Mouse (Mus musculus) midbrain, postnatal 0 days (tissue): ENCODE results near the gene Rgs12. TPM values are rescaled to one million over a fixed set of nuclear protein-coding genes. Genes with fewer than 3 reads are reported as not detected.

ENCODE experiments used
- ATAC-seq: fragments of 200-750 bp; cut with Nextera tagmentation; 2 replicates; pipeline ENCODE4 v1.8.0; 2017; ENCODE audit warnings: moderate number of reproducible peaks, mild to moderate bottlenecking, moderate TSS enrichment, moderate library complexity; ENCODE audit not compliant: low FRiP score
- DNase-seq: peaks from one replicate; pipeline ENCODE4 v3.0.0-alpha.2; 2015; ENCODE audit warnings: low spot score
- H3K27ac ChIP-seq: fragments of 300-500 bp; sonication (generic); 2 replicates; pipeline ENCODE4 v1.5.1; 2014; ENCODE audit warnings: low read depth, mild to moderate bottlenecking, low read length, mixed read lengths
- H3K27me3 ChIP-seq: fragments of 300-500 bp; sonication (generic); 2 replicates; pipeline ENCODE4 v1.6.1; 2014; ENCODE audit warnings: low read length, control low read depth, mixed read lengths; ENCODE audit not compliant: insufficient read depth
- H3K36me3 ChIP-seq: fragments of 300-500 bp; sonication (generic); 2 replicates; pipeline ENCODE4 v1.6.1; 2014; ENCODE audit warnings: low read length, control low read depth, mixed read lengths; ENCODE audit not compliant: insufficient read depth
- H3K4me1 ChIP-seq: fragments of 300-500 bp; sonication (generic); 2 replicates; pipeline ENCODE4 v1.6.1; 2014; ENCODE audit warnings: mild to moderate bottlenecking, control low read depth, antibody characterized with exemption, low read length, mixed read lengths; ENCODE audit not compliant: insufficient read depth
- H3K4me2 ChIP-seq: fragments of 300-500 bp; sonication (generic); 2 replicates; pipeline ENCODE4 v1.6.1; 2014; ENCODE audit warnings: low read depth, mild to moderate bottlenecking, low read length, mixed read lengths; ENCODE audit not compliant: poor library complexity, severe bottlenecking
- H3K4me3 ChIP-seq: fragments of 300-500 bp; sonication (generic); 2 replicates; pipeline ENCODE4 v1.5.1; 2014; ENCODE audit warnings: low read depth, mild to moderate bottlenecking, low read length, moderate library complexity
- H3K9ac ChIP-seq: fragments of 300-500 bp; sonication (generic); replicated peaks from 2 replicates; pipeline ENCODE4 v1.6.1; 2014; ENCODE audit warnings: mild to moderate bottlenecking, low read length, moderate library complexity, mixed read lengths; ENCODE audit not compliant: poor library complexity, severe bottlenecking
- H3K9me3 ChIP-seq: fragments of 300-500 bp; sonication (generic); 2 replicates; pipeline ENCODE4 v1.6.1; 2016; ENCODE audit warnings: low read length, control low read depth
- CTCF ChIP-seq: IDR thresholded peaks from 2 replicates; pipeline ENCODE4 v1.5.1; 2016; ENCODE audit warnings: antibody characterized with exemption, mild to moderate bottlenecking
- WGBS: fragments of 180-500 bp; shearing (Covaris S2); extraction: QIAGEN DNeasy Blood & Tissue Kit; methylation state at CpG from one replicate; pipeline ENCODE4 v1.1.7; 2014; 5-methylcytosine and 5-hydroxymethylcytosine counted together
- polyA plus RNA-seq: library from polyadenylated mRNA; unstranded; fragments of >200 nt; fragmentation: Nextera tagmentation; extraction: Ambion mirVana; gene quantifications from 2 replicates; pipeline ENCODE4 v1.2.1, GENCODE M21; 2015
- total RNA-seq: library from RNA; depleted of rRNA; stranded (reverse); fragments of >200 nt; gene quantifications from 2 replicates; pipeline ENCODE4 v1.2.3, GENCODE M21; 2014; rRNA removed

Gene Rgs12
- total RNA-seq (54.8 and 60.8 TPM in 2 replicates), polyA plus RNA-seq (29.9 and 30.5 TPM in 2 replicates)

DNA sequence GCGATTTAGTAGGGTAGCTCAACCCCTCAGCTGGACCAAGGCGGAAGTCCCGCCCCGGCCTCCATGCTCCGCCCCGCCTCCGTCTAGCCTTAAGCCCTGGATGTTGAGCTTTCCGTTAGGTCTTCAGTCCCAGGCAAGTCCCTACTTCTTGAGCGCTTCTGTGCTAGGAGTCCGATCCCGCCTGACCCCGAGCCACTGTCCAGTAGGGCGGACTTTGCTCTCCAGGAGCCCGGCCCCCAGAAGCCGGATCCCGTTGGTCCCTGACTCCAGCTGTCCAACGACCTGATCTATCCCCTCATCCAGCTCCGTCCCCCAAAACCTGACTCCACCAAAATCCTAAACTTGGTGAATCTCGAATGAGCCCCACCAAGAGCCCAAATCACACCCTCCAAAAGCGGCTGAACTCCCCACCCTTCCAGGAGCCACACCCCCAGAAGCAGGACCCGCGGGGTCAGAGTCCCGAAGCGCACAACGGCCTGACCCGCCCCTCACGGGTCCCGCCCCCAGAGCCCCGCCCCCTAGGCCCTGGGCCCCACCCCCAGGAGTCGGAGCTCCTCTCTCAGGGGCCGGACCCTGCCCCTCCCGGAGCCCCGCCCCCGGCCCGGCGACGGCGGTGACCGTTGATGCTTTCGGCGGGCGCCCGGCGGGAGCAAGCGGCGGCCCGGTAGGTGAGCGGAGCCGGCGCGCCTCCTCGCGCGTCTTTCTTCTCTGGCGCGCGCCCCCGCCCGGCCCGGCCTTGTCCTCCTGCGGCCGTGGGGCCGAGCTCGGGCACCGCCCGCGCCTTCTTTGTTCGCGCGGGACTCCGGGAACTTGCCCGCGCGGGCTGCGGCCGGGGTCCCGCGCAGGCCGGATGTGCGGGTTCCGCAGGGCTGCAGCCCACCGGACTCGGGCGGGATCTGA, at the start of gene Rgs12:
Gene Rgs12 (plus strand): TSS at position 585 of the 900 bp plus-strand sequence.
- no peaks in the 10 kb centered on the region for H3K9me3 ChIP-seq
- no peaks in the 10 kb centered on the region for H3K27me3 ChIP-seq
- H3K4me1 ChIP-seq, result peaks cover 18% of the 10 kb centered on the region; the same call in 1 of the 2 replicates
- WGBS, result under 1% methylated on average over 56 of the region's 84 CpGs
- peak within 1 kb of the TSS; percentile 83 for H3K4me3 ChIP-seq
- DNase-seq (peak; percentile 74), ATAC-seq (peak; percentile 86)
- TF ChIP-seq CTCF, result no peak
- no peaks in the 10 kb centered on the region for H3K36me3 ChIP-seq
- H3K27ac ChIP-seq, result peak within 1 kb of the TSS; percentile 80
- peak within 1 kb of the TSS; percentile 94 for H3K9ac ChIP-seq
- peak within 1 kb of the TSS; percentile 88 for H3K4me2 ChIP-seq

DNA sequence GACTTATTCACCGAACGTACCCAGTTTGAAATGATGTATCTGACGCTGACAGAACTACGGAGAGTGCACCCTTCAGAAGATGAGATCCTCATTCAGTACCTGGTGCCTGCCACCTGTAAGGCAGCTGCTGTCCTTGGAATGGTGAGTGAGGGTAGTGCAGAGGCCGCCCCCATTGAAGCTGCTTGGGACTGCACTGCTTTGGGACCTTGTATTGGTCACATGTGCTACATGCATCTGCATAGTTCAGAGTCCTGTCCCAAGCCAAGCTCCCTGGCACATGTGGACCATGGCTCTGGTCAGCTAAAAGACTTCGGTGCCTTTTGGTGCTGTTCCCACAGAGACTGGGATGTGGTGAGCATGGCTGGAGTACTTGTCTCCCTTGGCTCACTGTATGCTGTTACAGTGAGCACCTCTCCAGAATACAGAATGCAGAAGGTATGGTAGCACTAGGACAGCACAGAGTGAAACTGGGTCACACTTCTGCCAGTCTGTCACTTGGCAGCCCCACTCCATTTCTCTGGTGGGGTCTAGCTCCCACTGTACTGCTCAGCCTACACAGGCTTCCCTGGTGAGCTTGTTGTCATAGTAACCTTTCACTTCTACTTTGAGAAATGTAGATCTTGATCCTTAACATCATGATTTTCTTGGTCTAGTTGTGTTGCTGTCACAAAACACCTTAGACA, 49.3 kb upstream of the Rgs12 start:
- WGBS, result 96% methylated on average over 6 of the region's 6 CpGs
- Histone ChIP-seq H3K4me1 (no peaks in the 10 kb centered on the region), H3K36me3 (peaks cover 76% of the 10 kb centered on the region), H3K27ac (no peak overlapping the region), H3K27me3 (no peaks in the 10 kb centered on the region), H3K4me2 (no peak overlapping the region), H3K9ac (no peak overlapping the region), H3K4me3 (no peak overlapping the region), H3K9me3 (no peaks in the 10 kb centered on the region)
- ATAC-seq (peak; percentile 52), DNase-seq (peak; percentile 34)
- TF ChIP-seq CTCF, result no peak

DNA sequence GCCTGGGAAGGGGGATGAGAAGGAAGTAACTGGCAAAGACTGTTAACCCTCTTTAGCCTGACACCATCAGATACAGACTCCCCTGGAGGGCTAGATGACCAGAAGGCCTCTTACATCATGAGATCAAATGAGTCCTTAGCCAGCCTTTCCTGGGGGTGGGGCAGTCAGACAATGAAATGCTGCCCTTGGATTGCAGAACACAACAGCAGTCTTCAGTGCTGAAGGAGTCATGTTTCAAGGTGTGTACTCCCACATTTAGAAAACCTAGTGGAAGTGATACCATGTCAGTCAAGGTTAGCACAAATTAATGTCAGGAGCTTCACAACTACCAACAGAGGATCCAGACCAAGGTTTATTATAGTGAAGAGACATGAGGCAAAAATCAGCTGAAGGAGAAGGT, 46.9 kb upstream of the Rgs12 start:
- H3K27ac ChIP-seq, result no peak overlapping the region
- no peak overlapping the region for H3K9ac ChIP-seq
- no peaks in the 10 kb centered on the region for H3K27me3 ChIP-seq
- H3K9me3 ChIP-seq, result no peaks in the 10 kb centered on the region
- DNase-seq (no peak), ATAC-seq (no peak)
- H3K4me2 ChIP-seq, result no peak overlapping the region
- H3K4me1 ChIP-seq, result no peaks in the 10 kb centered on the region
- H3K4me3 ChIP-seq, result no peak overlapping the region
- peaks cover 86% of the 10 kb centered on the region for H3K36me3 ChIP-seq
- no peak for TF ChIP-seq CTCF

DNA sequence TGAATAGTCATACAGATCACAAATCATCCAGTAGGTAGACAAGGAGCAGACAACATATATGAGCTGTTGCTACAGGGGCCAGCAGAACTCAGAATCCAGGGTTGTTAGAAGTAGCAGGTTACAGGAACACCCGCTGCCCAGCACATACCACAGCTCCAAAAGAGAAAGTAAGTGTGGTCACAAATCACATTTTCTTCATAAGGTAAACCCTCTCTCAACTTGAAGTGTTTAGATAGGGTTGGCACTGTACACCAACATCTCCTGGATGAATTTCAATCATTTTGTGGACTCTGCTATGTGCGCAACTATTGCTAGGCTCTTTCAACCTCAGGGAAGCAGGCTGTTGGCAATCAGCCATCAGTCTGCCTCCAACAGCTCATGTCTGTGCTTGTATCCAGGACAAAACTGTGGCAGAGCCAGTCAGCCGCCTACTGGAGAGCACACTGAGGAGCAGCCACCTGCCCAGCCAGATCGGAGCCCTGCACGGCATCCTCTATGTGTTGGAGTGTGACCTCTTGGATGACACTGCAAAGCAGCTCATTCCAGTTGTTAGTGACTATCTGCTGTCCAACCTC, 46.3 kb upstream of the Rgs12 start:
- no peak overlapping the region for H3K4me2 ChIP-seq
- 0 out of 2 replicates have a peak, but pooled peaks have one; percentile 32 for ATAC-seq
- no peak overlapping the region for H3K9ac ChIP-seq
- H3K27me3 ChIP-seq, result no peaks in the 10 kb centered on the region
- no peak overlapping the region for H3K4me3 ChIP-seq
- TF ChIP-seq CTCF, result peak; percentile 40
- H3K4me1 ChIP-seq, result no peaks in the 10 kb centered on the region
- no peaks in the 10 kb centered on the region for H3K9me3 ChIP-seq
- peak; percentile 81 for DNase-seq
- H3K27ac ChIP-seq, result no peak overlapping the region
- WGBS, result 80% methylated on average over 5 of the region's 5 CpGs
- H3K36me3 ChIP-seq, result peaks cover 86% of the 10 kb centered on the region

DNA sequence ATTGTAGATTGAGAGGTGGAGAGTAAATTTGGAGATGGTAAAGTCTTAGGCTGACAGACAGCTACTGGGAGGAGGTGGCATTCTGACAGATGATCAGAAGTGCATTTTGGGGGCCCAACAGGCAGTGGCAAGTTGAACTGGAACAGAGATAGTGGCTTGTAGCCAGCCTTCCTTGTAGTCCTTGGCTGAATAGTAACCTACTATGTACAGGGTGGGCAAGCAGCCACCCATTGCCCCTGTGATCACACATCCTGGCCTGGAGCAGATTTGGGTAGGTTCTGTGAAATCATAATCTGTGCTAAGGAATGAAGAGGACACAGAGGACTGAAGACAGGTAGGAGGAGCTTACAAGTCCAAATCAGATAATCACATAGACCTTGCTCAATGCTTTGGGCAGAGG, 44.8 kb upstream of the Rgs12 start:
- no peak for TF ChIP-seq CTCF
- H3K9me3 ChIP-seq, result no peaks in the 10 kb centered on the region
- H3K27ac ChIP-seq, result no peak overlapping the region
- no peak overlapping the region for H3K4me3 ChIP-seq
- DNase-seq (no peak), ATAC-seq (no peak)
- H3K9ac ChIP-seq, result no peak overlapping the region
- H3K36me3 ChIP-seq, result peaks cover 87% of the 10 kb centered on the region
- no peaks in the 10 kb centered on the region for H3K4me1 ChIP-seq
- no peaks in the 10 kb centered on the region for H3K27me3 ChIP-seq
- no peak overlapping the region for H3K4me2 ChIP-seq
